Mouse (Mus musculus): ENCODE results near the gene Etv6. TPM values are rescaled to one million over a fixed set of nuclear protein-coding genes. Genes with fewer than 3 reads are reported as not detected.

The Etv6 gene
- polyA plus RNA-seq, 1 experiment from 2014 or later: 13.0 TPM

DNA sequence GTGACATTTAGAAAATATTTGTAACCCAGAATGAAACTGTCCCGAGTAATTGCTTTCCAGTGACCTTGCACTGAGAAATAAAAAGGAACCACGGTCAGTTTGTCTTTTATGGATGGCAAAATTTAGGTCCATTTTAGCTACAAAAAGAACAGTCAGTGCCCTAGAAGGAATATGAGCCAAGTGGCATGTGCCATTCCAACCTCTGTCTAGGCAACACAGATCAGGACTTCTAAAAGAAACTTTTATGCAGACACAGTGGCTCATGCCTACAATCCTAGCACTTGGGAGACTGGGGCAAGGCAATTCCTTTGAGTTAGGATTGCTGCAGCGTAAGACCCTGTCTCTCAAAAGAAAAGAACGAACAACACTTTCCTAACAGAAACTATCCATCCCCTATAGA, 208.6 kb downstream of the Etv6 start:
- no peaks in the 10 kb centered on the region for H3K9me3 ChIP-seq (ENCODE audit: control insufficient read depth, low read length)
- no peak for ATAC-seq (replicated peaks; ENCODE audit: low FRiP score)
- 95% methylated on average over 4 of the region's 4 CpGs for WGBS

DNA sequence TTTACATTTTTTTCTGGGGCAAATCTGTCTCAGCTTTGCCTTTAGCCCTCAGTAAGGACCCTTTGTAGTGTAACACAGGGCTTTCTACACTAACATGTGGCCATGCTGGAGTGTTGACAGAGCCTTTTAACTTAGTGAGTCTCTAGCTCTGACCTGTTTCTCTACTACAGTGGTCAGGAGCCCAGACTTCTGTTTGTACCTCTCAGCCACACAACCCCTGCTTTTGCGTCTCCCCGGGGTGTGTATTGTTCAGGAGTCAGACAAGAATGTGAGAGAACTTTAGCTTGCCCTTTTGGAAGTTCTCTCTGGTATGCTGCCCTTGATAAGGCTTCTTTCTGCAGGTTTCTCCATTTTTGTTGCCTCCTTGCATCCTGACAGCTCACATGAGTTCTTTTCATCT, 210.6 kb downstream of the Etv6 start:
- ATAC-seq (replicated peaks; ENCODE audit: low FRiP score): no peak
- WGBS: 71% methylated on average over 2 of the region's 2 CpGs
- Histone ChIP-seq H3K4me2 (no peak overlapping the region), H3K4me1 (replicated peaks; ENCODE audit: control insufficient read depth, insufficient read depth, low read length) (no peaks in the 10 kb centered on the region; the same call in 1 of the 2 replicates), H3K27ac (ENCODE audit: low read depth, low read length) (no peak overlapping the region), H3K9me3 (ENCODE audit: control insufficient read depth, low read length) (no peaks in the 10 kb centered on the region), H3K36me3 (ENCODE audit: control insufficient read depth, insufficient read depth, low read length) (peaks cover 9% of the 10 kb centered on the region), H3K4me3 (ENCODE audit: low read depth, low read length) (no peak overlapping the region), H3K9ac (ENCODE audit: low read depth, low read length) (no peak overlapping the region), H3K27me3 (replicated peaks; ENCODE audit: control insufficient read depth, insufficient read depth, low read length) (no peaks in the 10 kb centered on the region)
- DNase-seq (ENCODE audit: low spot score): no peak

More for the DNA sequence above, 208.6 kb downstream of the Etv6 start:
- DNase-seq (ENCODE audit: low spot score): no peak
- Histone ChIP-seq H3K27ac (ENCODE audit: low read depth, low read length) (no peak overlapping the region), H3K36me3 (ENCODE audit: control insufficient read depth, insufficient read depth, low read length) (peaks cover 18% of the 10 kb centered on the region), H3K27me3 (replicated peaks; ENCODE audit: control insufficient read depth, insufficient read depth, low read length) (no peaks in the 10 kb centered on the region), H3K4me1 (replicated peaks; ENCODE audit: control insufficient read depth, insufficient read depth, low read length) (no peaks in the 10 kb centered on the region; the same call in 1 of the 2 replicates), H3K4me3 (ENCODE audit: low read depth, low read length) (no peak overlapping the region), H3K9ac (ENCODE audit: low read depth, low read length) (no peak overlapping the region), H3K4me2 (no peak overlapping the region)

GRCm38 (mm10) chr6:134247324-134247723, 211.8 kb downstream of the Etv6 start:
- H3K4me2 ChIP-seq: no peak overlapping the region
- no peak for ATAC-seq (replicated peaks; ENCODE audit: low FRiP score)
- H3K27me3 ChIP-seq (replicated peaks; ENCODE audit: control insufficient read depth, insufficient read depth, low read length): no peaks in the 10 kb centered on the region
- no peaks in the 10 kb centered on the region; the same call in 1 of the 2 replicates for H3K4me1 ChIP-seq (replicated peaks; ENCODE audit: control insufficient read depth, insufficient read depth, low read length)
- peaks cover 9% of the 10 kb centered on the region for H3K36me3 ChIP-seq (ENCODE audit: control insufficient read depth, insufficient read depth, low read length)
- H3K27ac ChIP-seq (ENCODE audit: low read depth, low read length): no peak overlapping the region
- H3K9me3 ChIP-seq (ENCODE audit: control insufficient read depth, low read length): no peaks in the 10 kb centered on the region
- no peak overlapping the region for H3K9ac ChIP-seq (ENCODE audit: low read depth, low read length)
- WGBS: 77% methylated on average over 9 of the region's 9 CpGs
- no peak for DNase-seq (ENCODE audit: low spot score)
- H3K4me3 ChIP-seq (ENCODE audit: low read depth, low read length): no peak overlapping the region

DNA sequence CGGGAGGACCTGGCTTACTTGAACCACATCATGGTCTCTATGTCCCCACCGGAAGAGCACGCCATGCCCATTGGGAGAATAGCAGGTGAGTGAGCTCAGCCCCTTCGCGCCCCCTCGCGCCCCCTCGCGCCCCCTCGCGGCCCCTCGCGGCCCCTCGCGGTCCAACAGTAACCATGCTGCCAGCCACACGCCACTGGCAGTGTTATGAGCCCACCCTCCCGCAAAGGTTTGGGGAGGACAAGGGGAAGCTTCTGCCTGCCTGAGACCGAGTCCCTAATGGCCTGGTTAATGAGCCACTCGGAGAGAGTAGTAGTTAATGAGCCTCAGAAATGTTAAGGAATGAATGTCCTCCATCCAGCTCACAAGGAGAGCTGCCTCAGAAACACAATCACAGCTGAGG, 213.2 kb downstream of the Etv6 start:
- Histone ChIP-seq H3K36me3 (ENCODE audit: control insufficient read depth, insufficient read depth, low read length) (peaks cover 9% of the 10 kb centered on the region), H3K9ac (ENCODE audit: low read depth, low read length) (no peak overlapping the region), H3K27me3 (replicated peaks; ENCODE audit: control insufficient read depth, insufficient read depth, low read length) (no peaks in the 10 kb centered on the region), H3K4me3 (ENCODE audit: low read depth, low read length) (no peak overlapping the region), H3K4me1 (replicated peaks; ENCODE audit: control insufficient read depth, insufficient read depth, low read length) (no peaks in the 10 kb centered on the region; the same call in 1 of the 2 replicates), H3K27ac (ENCODE audit: low read depth, low read length) (no peak overlapping the region), H3K4me2 (no peak overlapping the region), H3K9me3 (ENCODE audit: control insufficient read depth, low read length) (no peaks in the 10 kb centered on the region)
- 92% methylated on average over 19 of the region's 19 CpGs for WGBS
- ATAC-seq (replicated peaks; ENCODE audit: low FRiP score): no peak
- DNase-seq (ENCODE audit: low spot score): no peak

- DNase-seq (ENCODE audit: low spot score) (no peak), ATAC-seq (replicated peaks; ENCODE audit: low FRiP score) (no peak)
- Histone ChIP-seq H3K27ac (ENCODE audit: low read depth, low read length) (no peak overlapping the region), H3K4me3 (ENCODE audit: low read depth, low read length) (no peak overlapping the region), H3K27me3 (replicated peaks; ENCODE audit: control insufficient read depth, insufficient read depth, low read length) (no peaks in the 10 kb centered on the region), H3K36me3 (ENCODE audit: control insufficient read depth, insufficient read depth, low read length) (peaks cover 9% of the 10 kb centered on the region), H3K9me3 (ENCODE audit: control insufficient read depth, low read length) (no peaks in the 10 kb centered on the region), H3K4me2 (no peak overlapping the region), H3K9ac (ENCODE audit: low read depth, low read length) (no peak overlapping the region), H3K4me1 (replicated peaks; ENCODE audit: control insufficient read depth, insufficient read depth, low read length) (no peaks in the 10 kb centered on the region; the same call in 1 of the 2 replicates)
- 61% methylated on average over 5 of the region's 5 CpGs for WGBS
Observed at GRCm38 (mm10) chr6:134250764-134251163, 215.3 kb downstream of the Etv6 start.

- 90% methylated on average over 8 of the region's 8 CpGs for WGBS
- H3K9ac ChIP-seq (ENCODE audit: low read depth, low read length): no peak overlapping the region
- H3K9me3 ChIP-seq (ENCODE audit: control insufficient read depth, low read length): no peaks in the 10 kb centered on the region
- no peaks in the 10 kb centered on the region for H3K27me3 ChIP-seq (replicated peaks; ENCODE audit: control insufficient read depth, insufficient read depth, low read length)
- H3K4me1 ChIP-seq (replicated peaks; ENCODE audit: control insufficient read depth, insufficient read depth, low read length): no peaks in the 10 kb centered on the region
- ATAC-seq (replicated peaks; ENCODE audit: low FRiP score) (no peak), DNase-seq (ENCODE audit: low spot score) (no peak)
- no peak overlapping the region for H3K4me2 ChIP-seq
- peaks cover 9% of the 10 kb centered on the region for H3K36me3 ChIP-seq (ENCODE audit: control insufficient read depth, insufficient read depth, low read length)
- no peak overlapping the region for H3K27ac ChIP-seq (ENCODE audit: low read depth, low read length)
- no peak overlapping the region for H3K4me3 ChIP-seq (ENCODE audit: low read depth, low read length)
Observed at GRCm38 (mm10) chr6:134251364-134251763, 215.9 kb downstream of the Etv6 start.

DNA sequence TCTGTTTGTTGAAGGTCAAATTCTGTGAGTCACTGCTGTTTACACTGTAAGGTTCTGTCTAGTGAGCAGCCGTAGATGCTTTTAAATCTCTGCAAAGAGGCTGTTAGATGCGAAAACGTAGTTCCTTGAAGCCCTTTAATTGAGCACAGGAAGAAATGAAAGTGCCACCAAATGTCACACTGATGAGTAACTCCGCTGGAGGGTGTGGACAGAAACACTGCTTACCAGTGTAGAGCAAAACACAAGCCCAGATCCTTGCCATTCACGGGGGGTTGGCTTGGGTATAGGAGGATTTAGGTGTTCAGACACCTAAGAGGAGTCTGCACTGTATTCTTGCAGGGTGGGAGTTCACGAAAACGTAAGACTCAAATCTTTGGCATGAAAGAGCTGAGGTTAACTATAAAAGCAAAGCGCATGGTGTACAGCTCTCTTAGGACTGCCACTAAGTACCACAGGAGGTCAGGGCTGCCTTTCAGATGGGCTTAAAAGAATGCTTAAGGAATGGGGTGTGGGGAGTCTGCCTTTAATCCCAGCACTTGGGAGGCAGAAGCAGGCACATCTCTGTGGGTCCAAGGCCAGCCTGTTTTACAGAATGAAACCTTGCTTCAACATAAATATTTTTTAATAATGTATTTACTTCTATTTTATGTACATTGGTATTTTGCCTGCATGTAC, 216.7 kb downstream of the Etv6 start:
- H3K4me1 ChIP-seq (replicated peaks; ENCODE audit: control insufficient read depth, insufficient read depth, low read length): no peaks in the 10 kb centered on the region
- H3K27me3 ChIP-seq (replicated peaks; ENCODE audit: control insufficient read depth, insufficient read depth, low read length): no peaks in the 10 kb centered on the region
- no peak overlapping the region for H3K4me3 ChIP-seq (ENCODE audit: low read depth, low read length)
- no peak overlapping the region for H3K4me2 ChIP-seq
- DNase-seq (ENCODE audit: low spot score): no peak
- H3K27ac ChIP-seq (ENCODE audit: low read depth, low read length): no peak overlapping the region
- peaks cover 9% of the 10 kb centered on the region for H3K36me3 ChIP-seq (ENCODE audit: control insufficient read depth, insufficient read depth, low read length)
- H3K9ac ChIP-seq (ENCODE audit: low read depth, low read length): no peak overlapping the region
- no peak for ATAC-seq (replicated peaks; ENCODE audit: low FRiP score)
- 87% methylated on average over 8 of the region's 8 CpGs for WGBS
- H3K9me3 ChIP-seq (ENCODE audit: control insufficient read depth, low read length): no peaks in the 10 kb centered on the region

- WGBS: 78% methylated on average over 3 of the region's 3 CpGs
- no peaks in the 10 kb centered on the region for H3K27me3 ChIP-seq (replicated peaks; ENCODE audit: control insufficient read depth, insufficient read depth, low read length)
- 0 out of 2 replicates have a peak, but pooled peaks cover 3% of the 10 kb centered on the region for H3K9me3 ChIP-seq (ENCODE audit: control insufficient read depth, low read length)
- peaks cover 4% of the 10 kb centered on the region; the same call in 1 of the 2 replicates for H3K36me3 ChIP-seq (ENCODE audit: control insufficient read depth, insufficient read depth, low read length)
- DNase-seq (ENCODE audit: low spot score) (no peak), ATAC-seq (replicated peaks; ENCODE audit: low FRiP score) (no peak)
- no peak overlapping the region for H3K4me3 ChIP-seq (ENCODE audit: low read depth, low read length)
- no peak overlapping the region for H3K9ac ChIP-seq (ENCODE audit: low read depth, low read length)
- H3K4me1 ChIP-seq (replicated peaks; ENCODE audit: control insufficient read depth, insufficient read depth, low read length): no peaks in the 10 kb centered on the region
- no peak overlapping the region for H3K27ac ChIP-seq (ENCODE audit: low read depth, low read length)
- H3K4me2 ChIP-seq: no peak overlapping the region
Observed at GRCm38 (mm10) chr6:134256369-134256768, 220.9 kb downstream of the Etv6 start.

DNA sequence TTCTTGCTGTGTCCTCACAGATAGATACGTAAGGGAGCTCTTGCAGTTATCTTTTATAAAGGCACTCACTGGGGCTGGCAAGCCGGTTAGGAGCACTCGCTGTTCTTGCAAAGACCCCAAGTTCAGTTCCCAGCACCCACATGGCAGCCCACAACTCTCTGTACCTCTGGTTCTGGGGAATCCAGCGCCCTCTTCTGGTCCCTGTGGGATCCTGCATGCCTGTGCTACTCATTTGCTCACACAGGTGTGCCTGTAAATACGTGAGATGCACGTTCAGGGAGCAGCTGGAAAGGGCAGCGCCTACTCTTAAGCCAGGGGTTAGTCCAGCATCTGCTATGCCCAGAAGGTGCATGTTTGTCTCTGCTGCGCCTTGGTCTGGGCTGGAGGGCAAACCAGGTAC, 224.4 kb downstream of the Etv6 start:
- H3K9ac ChIP-seq (ENCODE audit: low read depth, low read length): no peak overlapping the region
- ATAC-seq (replicated peaks; ENCODE audit: low FRiP score) (no peak), DNase-seq (ENCODE audit: low spot score) (no peak)
- H3K4me3 ChIP-seq (ENCODE audit: low read depth, low read length): no peak overlapping the region
- H3K4me1 ChIP-seq (replicated peaks; ENCODE audit: control insufficient read depth, insufficient read depth, low read length): no peaks in the 10 kb centered on the region
- peaks cover 5% of the 10 kb centered on the region; the same call in 1 of the 2 replicates for H3K9me3 ChIP-seq (ENCODE audit: control insufficient read depth, low read length)
- peaks cover 19% of the 10 kb centered on the region for H3K36me3 ChIP-seq (ENCODE audit: control insufficient read depth, insufficient read depth, low read length)
- H3K27me3 ChIP-seq (replicated peaks; ENCODE audit: control insufficient read depth, insufficient read depth, low read length): no peaks in the 10 kb centered on the region
- H3K4me2 ChIP-seq: no peak overlapping the region
- 89% methylated on average over 8 of the region's 8 CpGs for WGBS
- H3K27ac ChIP-seq (ENCODE audit: low read depth, low read length): no peak overlapping the region
